Mouse (Mus musculus) macrophage (primary cell): ENCODE measurements around the gene Siah3. TPM values are rescaled to one million over a fixed set of nuclear protein-coding genes. Genes with fewer than 3 reads are reported as not detected.

Experiments used
- polyA plus RNA-seq: library from polyadenylated mRNA; stranded (reverse); fragments of 250-400 nt; gene quantifications from 3 replicates; pipeline ENCODE4 v1.2.4, GENCODE M21; 2018; ENCODE audit warnings: inconsistent platforms

Siah3 gene
- polyA plus RNA-seq, 1 experiment from 2014 or later, result not detected

Other genes starting within 250 kb of the Siah3 start
- not detected in 3 replicates for gene Cpb2, start 213.7 kb upstream of the Siah3 start, polyA plus RNA-seq
- gene Zc3h13, start 171.6 kb upstream of the Siah3 start, polyA plus RNA-seq, result 15.4 to 32.8 TPM (median 16.9 TPM) in 3 replicates
- not detected in 3 replicates for gene Spert, start 137.1 kb downstream of the Siah3 start, polyA plus RNA-seq
- not detected in 3 replicates for gene Erich6b, start 186.3 kb downstream of the Siah3 start, polyA plus RNA-seq